Mouse (Mus musculus): ENCODE measurements around the gene Metap1.
A peak's percentile ranks its signal among the peaks of the same experiment; 100 is the strongest.

The Metap1 gene

GRCm38 (mm10) chr3:138452169-138452568 lies 37.1 kb downstream of the Metap1 start:
- no peak for DNase-seq (ENCODE audit: low read depth, low spot score)

DNA sequence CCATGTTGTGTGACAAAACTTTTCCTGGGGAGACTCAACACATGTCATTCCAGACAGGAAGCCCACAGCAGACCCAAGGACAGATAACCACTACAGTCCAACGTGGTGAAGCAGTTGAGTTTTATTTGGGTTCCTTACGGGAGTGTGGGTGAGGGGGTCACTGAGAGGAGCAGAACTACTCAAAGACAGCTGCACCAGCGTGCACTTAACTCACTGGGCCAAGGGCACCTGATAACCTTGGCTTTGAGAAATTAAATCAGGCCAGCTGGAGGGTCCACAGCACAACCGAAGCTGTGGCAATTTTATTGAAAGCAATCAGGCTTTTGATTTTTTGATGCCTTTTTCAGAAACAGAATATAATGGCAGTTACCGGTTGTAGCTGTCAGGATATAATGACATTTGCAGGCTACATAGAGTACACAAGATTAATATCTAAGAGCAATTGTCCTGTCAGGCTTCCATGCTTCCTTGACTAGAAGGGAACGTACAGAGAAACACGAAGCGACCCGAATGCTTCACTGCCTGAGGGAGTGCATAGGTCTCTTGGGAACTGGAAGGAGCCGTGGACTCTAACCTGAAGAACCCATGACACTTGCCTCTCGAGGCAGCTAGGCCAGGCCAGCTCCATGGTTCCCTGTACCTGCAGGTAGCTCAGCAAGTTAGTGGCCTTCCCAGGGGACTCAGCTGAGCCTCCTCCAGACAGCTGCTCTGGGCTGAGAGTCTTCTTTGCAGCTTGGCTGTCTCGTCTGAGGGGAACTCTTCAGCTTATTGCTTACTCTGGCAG lies 41.0 kb downstream of the Metap1 start:
- DNase-seq (ENCODE audit: low read depth, low spot score): no peak

- DNase-seq (ENCODE audit: low read depth, low spot score): no peak
Measured at GRCm38 (mm10) chr3:138443465-138443771, 45.9 kb downstream of the Metap1 start.

DNA sequence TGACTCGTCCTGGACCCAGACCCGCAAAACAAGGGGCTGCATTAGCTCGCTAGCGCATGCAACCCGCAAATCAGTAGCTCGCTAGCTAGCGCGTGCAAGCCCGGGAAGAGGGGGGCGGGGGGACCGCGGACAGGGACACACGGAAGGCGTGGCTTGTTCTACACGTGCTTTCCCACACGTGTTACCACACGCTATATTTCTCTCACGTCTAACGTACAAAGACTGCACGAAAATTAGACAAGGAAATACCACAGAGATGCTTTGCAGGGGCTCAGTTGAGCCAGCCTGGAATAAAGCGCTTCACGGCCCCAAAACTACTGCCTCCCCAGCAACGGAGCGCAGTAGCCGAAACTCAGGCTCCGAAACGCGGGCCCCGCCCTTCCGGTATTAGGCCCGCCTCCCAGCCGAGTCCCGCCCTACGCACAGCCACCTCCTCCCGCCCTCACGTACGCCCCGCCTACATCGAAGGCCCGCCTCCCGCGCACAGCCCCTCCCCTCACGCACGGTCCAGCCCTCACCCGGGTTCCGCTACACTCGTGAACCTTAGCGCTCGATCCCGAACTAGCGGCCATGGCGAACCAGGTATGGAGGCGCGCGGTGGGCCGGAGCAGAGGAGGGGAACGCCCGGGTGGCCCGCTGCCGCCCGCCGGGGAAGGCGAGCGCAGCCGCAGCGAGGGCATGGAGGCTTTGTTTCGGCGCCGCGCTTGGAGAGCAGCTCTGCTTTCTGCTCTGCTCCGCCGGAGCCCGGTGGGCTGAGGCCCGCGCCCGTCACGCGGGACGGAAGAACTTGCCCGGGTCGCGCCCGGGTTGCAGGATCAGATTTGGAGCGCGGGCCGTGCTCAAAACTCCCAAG lies 46.5 kb downstream of the Metap1 start, which contains the start of gene Adh5:
Gene Adh5, plus strand, starts transcription at position 482 of the 853 bp plus-strand sequence.
- peak; percentile 98 for DNase-seq (ENCODE audit: low read depth, low spot score)

DNA sequence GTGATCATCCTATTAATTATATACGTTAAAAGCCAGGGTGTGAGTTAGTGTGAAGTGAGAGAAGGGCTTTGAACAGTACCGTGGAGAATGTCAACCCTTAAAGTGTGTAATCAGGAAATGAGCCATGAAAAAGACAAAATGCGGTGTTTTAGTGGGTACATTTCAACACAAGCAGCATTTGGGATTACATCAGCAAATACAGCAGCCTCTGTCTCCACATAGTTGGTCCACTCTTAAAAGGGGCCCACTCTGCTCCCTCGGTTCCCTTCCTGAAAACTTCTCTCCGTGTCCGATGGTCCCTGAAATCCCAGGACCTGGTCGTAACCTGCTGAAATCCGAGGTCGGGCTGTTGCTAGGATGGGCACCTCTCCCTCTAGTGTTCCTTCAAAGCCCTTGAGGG lies 47.1 kb downstream of the Metap1 start:
- no peak for DNase-seq (ENCODE audit: low read depth, low spot score)

- DNase-seq (ENCODE audit: low read depth, low spot score): no peak
Measured at GRCm38 (mm10) chr3:138438716-138439115, 50.6 kb downstream of the Metap1 start.

GRCm38 (mm10) chr3:138431835-138432234 lies 57.5 kb downstream of the Metap1 start:
- DNase-seq (ENCODE audit: low read depth, low spot score): peak; percentile 59

DNA sequence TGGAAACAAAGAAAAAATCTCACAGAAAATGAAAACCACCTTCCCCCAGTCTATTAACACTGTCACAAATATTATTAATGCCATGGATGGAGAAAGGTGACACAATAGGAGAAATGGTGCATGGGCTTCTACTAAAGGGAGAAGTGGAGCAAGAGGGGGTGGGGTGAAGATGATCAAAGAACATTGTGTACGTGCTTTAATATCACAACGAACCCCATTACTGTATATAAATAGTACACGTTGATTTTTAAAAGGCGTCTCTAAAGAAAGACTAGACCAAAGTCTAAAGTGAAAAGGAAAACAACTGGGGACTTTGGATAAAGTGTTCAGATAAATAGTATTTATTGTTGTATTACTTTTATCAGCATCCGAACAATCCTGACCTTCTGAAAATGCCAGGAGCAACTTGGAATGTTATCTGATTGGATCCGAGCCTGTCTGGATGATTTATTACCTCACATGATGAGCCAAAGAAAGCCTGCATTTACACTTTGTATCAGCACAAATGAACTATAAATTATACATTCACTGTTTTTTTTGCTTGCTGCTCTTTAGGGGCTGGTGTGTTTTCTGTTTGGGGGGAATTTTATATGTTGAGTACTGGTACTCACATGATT lies 58.8 kb downstream of the Metap1 start:
- DNase-seq (ENCODE audit: low read depth, low spot score): no peak

DNA sequence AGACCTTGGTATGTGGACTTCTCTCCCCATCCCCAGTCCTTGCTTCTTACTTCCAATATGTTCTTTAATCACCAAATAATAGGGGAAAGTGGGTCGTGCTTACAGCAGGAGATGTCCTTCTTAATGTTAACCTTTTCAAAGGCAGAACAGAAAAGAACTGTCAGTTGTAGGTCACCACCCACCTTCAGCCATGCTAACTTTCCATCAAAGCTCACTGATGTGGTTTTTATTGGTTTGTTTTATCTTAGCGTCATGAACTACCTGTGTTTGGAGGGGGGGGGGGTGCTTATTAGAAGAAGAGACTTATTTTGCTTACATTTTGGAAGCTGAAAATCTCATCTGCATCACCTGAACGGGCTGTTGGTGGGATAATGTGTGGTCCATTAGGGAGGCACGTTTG lies 65.1 kb downstream of the Metap1 start:
- no peak for DNase-seq (ENCODE audit: low read depth, low spot score)

DNA sequence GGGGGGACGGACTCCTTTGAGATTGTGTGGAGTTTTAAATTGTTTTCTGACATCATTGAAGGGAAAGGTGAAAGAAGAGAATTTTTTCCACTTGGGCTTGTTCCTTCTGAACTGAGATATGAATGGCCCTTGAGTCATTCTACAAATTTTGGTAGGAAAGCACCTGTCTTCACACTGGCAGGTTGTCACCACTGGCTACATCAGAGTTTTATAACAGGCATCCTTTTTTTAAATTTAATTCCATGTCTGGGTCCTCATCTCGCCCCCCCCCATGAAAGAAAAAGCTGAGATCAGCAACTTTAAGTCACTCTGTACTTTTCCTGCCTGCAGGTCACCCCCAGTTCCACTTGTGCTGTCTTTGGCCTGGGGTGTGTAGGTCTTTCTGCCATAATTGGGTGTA lies 65.7 kb downstream of the Metap1 start:
- DNase-seq (ENCODE audit: low read depth, low spot score): no peak

GRCm38 (mm10) chr3:138420385-138420784 lies 68.9 kb downstream of the Metap1 start:
- no peak for DNase-seq (ENCODE audit: low read depth, low spot score)

DNA sequence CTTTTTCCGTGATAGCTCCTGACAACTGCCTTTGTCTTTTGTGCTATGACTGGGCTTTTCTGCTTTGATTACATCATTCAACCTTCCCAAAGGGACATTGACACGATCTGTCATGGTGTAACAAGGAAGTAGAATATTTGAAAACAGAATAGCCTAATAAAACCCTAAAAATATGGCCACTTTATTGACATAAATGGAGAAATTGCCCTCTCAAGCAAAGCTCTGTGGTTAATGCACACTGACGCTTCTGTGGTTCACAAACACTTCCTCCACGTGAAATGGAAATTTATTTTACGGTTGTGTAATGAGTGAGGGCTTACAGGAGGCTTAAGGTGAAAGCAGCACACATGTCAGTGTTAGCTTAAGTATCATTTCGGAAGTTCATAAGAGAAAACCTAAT lies 69.9 kb downstream of the Metap1 start:
- DNase-seq (ENCODE audit: low read depth, low spot score): no peak

GRCm38 (mm10) chr3:138415121-138415690 lies 74.1 kb downstream of the Metap1 start, which contains the start of gene Adh4:
Gene Adh4 (plus strand): TSS chr3:138415466.
- DNase-seq (ENCODE audit: low read depth, low spot score): no peak

DNA sequence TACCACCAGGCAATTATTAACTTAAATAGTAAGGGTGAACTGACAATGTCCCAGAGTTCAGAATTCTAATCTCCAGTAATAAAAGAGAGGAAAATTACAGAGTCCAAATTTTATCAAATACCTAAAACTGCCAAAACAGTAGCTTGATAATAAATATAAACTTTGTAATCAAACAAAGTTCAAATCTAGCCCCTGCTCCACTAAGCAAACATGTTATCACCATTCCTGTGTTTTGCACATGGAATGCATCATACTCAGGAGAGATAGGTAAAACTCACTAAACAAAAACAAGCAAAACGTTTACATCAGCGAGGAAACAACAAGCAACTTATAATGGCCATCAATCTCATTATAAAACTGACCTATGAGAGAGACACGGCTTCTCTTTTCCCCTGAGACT lies 79.1 kb downstream of the Metap1 start:
- DNase-seq (ENCODE audit: low read depth, low spot score): no peak

- no peak for DNase-seq (ENCODE audit: low read depth, low spot score)
Measured at GRCm38 (mm10) chr3:138409585-138409984, 79.7 kb downstream of the Metap1 start.
